Mouse (Mus musculus): ENCODE measurements around the gene Serpinb3d. TPM values are rescaled to one million over a fixed set of nuclear protein-coding genes. Genes with fewer than 3 reads are reported as not detected.

The Serpinb3d gene
- polyA plus RNA-seq (2017; shearing (Covaris generic)), result not detected

GRCm38 (mm10) chr1:107083406-107083805 is at the start of gene Serpinb3d:
Gene Serpinb3d, minus strand, starts transcription at chr1:107083506.

GRCm38 (mm10) chr1:107052203-107052602 is 31.1 kb downstream of the Serpinb3d start, which contains the start of gene Serpinb3a:
Gene Serpinb3a, minus strand, starts transcription at chr1:107052303.

Other genes starting within 250 kb of the Serpinb3d start
- not detected for gene Serpinb5, start 222.3 kb downstream of the Serpinb3d start, polyA plus RNA-seq (2017; shearing (Covaris generic))
- gene Serpinb12, start 149.1 kb downstream of the Serpinb3d start, polyA plus RNA-seq (2017; shearing (Covaris generic)), result not detected
- gene Serpinb13, start 102.5 kb downstream of the Serpinb3d start, polyA plus RNA-seq (2017; shearing (Covaris generic)), result not detected
- not detected for gene Serpinb3a, start 31.2 kb downstream of the Serpinb3d start, polyA plus RNA-seq (2017; shearing (Covaris generic))
- not detected for gene Serpinb3b, start 194.9 kb upstream of the Serpinb3d start, polyA plus RNA-seq (2017; shearing (Covaris generic))
- not detected for gene Serpinb3c, start 194.9 kb upstream of the Serpinb3d start, polyA plus RNA-seq (2017; shearing (Covaris generic))

Measured in CD4-positive, CD25-positive, alpha-beta regulatory T cell, adult 9 weeks (primary cell).